Mouse (Mus musculus) CD4-positive naive resting alpha-beta T cell, adult 76 days (primary cell): ENCODE data around the gene Sap25. TPM values are rescaled to one million over a fixed set of nuclear protein-coding genes. Genes with fewer than 3 reads are reported as not detected.

Experiments
- total RNA-seq: library from RNA; stranded (reverse); gene quantifications from one replicate; pipeline ENCODE4 v1.2.4, GENCODE M21; 2023

Sap25 gene
- 81.4 TPM for total RNA-seq

DNA sequence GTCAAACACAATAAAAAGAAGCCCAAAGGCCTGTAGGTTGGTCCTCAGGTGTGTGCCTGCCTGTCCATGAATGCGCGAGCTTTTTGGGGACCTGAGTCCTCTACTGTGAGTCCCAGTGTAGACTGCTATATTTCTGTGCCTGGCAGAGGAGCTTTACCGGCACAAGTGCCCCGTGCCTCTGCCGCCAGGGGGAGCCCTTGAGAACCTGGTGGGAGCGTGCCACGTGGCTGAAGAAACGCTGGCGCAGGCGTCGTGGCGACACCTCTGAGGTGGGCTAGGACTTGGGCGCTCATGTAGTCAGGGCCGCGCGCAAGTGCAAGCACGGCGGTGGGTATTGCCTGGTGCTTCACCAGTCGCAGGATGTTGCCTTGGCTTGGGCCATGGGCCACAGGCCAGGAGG is at the start of gene Sap25:
TSS of gene Sap25 (plus strand) at position 281 of the 400 bp plus-strand sequence.

DNA sequence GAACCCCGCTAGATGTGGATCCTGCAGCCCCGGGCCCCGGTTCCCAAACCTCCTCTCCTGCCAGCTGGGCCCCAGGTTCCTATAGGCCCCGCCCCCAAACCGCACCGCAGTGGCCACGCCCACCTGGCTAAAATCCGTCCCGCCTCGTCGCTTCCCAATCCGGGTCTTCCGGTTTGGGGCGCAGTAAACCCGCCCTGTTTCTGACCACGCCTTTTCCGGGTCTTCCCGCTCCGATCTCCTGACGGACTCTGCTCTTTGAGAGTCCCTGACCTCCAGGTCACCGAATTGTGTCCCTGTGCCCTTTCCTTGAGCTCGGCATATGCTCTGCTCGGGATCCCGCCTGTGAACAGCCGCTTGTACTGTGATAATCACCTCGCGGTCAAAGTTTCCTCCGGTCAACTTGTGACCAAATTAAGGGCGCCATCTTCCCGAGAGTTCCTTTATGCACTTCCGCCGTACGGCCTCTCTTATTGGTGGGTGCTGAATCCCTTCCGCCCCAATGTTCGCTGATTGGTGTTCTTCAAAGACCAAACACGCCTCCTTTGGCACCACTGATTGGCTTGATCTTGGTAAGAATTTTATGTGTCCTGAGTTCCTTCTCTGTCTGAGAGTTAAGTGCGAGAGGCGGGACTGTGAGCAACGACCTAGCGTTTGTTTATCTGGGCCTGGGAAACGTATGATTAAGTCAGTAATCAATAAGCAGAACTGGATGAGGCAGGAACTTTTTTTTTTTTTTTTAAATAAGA is 40.3 kb upstream of the Sap25 start, which contains the start of gene Mospd3:
TSS of gene Mospd3 (minus strand) at position 440 of the 746 bp plus-strand sequence.

DNA sequence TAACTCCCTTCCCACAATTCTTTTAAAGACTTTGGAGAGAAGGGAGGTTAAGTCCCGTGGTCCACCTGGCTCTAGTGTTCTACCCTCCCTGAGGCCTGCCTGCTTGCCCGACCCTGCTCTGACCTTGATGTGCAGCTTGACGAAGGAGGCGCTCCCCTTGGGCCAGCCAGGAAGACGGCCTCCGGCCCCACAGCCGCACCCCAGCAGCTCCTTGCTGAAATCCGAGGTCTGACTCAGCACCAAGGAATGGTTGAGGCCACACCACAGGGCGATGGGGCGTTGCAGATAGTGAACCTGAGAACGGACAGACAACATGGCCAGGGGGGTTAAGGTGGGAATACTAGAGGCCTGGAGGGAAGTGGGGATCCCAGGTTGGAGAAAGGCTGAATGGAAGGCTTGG is 27.6 kb upstream of the Sap25 start, which contains the start of gene Pcolce:
TSS of gene Pcolce (minus strand) at position 235 of the 400 bp plus-strand sequence.

DNA sequence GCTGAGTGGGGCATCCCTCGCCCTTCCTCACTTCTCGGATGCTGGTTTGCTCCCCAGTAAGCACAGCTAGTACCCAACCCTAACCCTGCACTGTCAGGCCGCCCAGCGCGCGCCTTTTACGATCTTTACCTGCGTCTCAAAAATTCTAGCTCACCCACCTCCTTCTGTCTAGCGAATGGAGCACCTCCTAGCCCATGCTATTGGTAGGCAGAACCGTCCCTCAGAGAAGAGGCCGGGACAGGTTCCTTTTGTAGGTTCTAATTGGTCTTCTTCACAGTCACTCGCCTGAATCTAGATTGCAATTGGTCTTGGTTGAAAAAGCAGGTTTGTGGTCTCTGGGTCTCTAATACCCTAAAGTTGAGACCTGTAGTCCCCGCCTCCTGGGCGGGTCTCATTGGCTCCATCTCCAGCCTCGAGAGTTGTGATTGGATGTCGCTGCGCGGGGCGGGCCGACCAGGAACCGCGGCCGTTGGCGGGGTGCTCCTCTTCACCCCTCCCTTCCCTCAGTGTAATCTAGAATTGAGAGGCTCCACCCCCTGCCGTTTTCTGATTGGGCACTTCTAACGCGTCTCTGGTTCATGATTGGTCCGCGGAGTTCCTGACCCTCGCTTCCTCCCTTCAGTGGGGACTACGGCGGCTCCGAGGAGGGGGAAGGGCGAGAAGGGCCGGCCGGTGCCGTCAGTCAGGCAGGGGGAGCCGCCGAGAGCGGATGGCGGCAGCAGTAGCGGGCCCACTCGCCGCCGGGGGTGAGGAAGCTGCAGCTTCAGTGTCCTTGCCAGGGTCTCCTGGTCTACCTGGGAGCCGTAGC is 12.4 kb upstream of the Sap25 start, which contains the start of the genes Fbxo24, Lrch4 and Gm20605:
TSS of gene Fbxo24 (minus strand) at position 505 of the 808 bp plus-strand sequence.
TSS of gene Lrch4 (plus strand) at position 624 of the 808 bp plus-strand sequence.
TSS of gene Gm20605 (plus strand) at position 678 of the 808 bp plus-strand sequence.

DNA sequence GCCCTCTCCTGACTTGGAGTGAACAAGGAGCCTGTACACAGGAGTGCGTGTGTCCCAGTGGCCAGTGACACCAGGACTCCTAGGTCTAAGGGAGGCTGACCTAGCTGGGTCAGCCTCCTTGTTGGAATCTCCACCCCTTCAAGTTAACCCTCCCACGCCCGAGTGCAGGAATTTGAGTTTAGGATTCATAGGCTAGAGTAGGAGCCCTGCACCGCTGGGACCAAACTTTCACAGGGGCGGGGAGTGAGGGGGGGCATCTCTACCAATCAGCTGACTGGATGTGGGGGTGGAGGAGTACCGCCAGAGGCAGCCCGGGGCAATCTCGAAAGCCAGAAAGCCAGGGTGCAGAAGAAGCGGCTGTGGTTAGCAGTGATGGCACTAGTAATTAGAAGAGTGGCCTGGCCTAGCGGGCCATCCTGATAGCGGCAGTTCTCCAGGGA is 4.5 kb downstream of the Sap25 start, which contains the start of gene Irs3:
TSS of gene Irs3 (minus strand) at position 63 of the 440 bp plus-strand sequence.

DNA sequence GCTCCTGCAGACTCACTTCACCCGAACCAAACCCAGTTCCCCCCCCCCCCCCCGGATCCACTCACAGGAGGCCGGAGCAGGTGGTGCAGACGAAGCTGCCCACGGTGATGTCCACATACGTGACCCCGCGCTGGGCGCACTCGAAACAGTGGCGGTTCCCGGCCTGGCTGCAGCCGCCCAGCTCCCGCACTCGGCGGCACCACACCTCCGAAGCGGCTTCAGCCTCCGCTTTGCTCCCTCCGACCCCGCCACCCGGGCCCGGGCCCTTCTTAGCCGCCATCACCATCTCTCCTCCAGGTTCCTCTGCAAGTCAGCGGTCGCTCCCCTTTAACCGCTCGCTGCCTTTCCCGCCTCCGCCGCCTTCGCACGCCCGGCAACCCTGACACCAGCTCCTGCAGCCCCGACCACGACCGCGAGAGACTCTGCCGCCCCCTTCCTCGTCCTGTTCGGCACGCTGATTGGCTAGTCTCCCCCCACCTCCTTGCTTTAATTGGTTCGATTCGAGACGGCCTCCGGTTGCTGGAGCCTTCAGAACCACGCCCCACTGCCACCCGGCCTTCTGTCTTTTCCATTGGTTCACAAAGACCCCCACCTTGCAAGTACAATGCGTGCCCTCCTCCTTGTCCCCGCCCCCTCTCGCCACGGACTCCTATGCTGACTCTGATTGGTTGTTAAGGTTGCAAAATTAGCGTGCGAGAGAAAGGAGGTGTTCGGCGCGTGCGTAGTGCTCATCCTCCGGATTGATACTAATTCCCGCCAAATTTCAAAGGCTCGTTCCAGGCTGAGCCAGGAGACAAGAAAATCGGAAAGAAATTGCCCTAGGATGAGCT is 43.4 kb downstream of the Sap25 start, which contains the start of gene Agfg2:
TSS of gene Agfg2 (minus strand) at position 433 of the 830 bp plus-strand sequence.

Other genes with a start within 250 kb of the Sap25 start
- 0.35 TPM for gene Zan, start 164.3 kb upstream of the Sap25 start, total RNA-seq
- 27.2 TPM for gene Pop7, start 138.8 kb upstream of the Sap25 start, total RNA-seq
- 93.3 TPM for gene Gigyf1, start 122.8 kb upstream of the Sap25 start, total RNA-seq
- gene Epo, start 108.1 kb upstream of the Sap25 start, total RNA-seq = not detected
- gene Gnb2, start 107.8 kb upstream of the Sap25 start, total RNA-seq = 259 TPM
- gene Actl6b, start 87.8 kb upstream of the Sap25 start, total RNA-seq = not detected
- 0.59 TPM for gene Tfr2, start 71.5 kb upstream of the Sap25 start, total RNA-seq
- 28.5 TPM for gene Mospd3, start 40.3 kb upstream of the Sap25 start, total RNA-seq
- 1.2 TPM for gene Pcolce, start 27.6 kb upstream of the Sap25 start, total RNA-seq
- gene Fbxo24, start 12.3 kb upstream of the Sap25 start, total RNA-seq = not detected
- gene Lrch4, start 12.2 kb upstream of the Sap25 start, total RNA-seq = 185 TPM
- 55.1 TPM for gene Gm20605, start 12.2 kb upstream of the Sap25 start, total RNA-seq
- gene Irs3, start 4.4 kb downstream of the Sap25 start, total RNA-seq = not detected
- gene Agfg2, start 43.4 kb downstream of the Sap25 start, total RNA-seq = 23.5 TPM
- 2.0 TPM for gene Nyap1, start 100.3 kb downstream of the Sap25 start, total RNA-seq
- gene Tsc22d4, start 104.4 kb downstream of the Sap25 start, total RNA-seq = 183 TPM
- 18.2 TPM for gene Ppp1r35, start 137.5 kb downstream of the Sap25 start, total RNA-seq
- 212 TPM for gene Mepce, start 146.3 kb downstream of the Sap25 start, total RNA-seq
- gene Zcwpw1, start 146.5 kb downstream of the Sap25 start, total RNA-seq = 14.8 TPM
- gene Pilra, start 194.9 kb downstream of the Sap25 start, total RNA-seq = 6.1 TPM
- 4.0 TPM for gene Pilrb1, start 216.8 kb downstream of the Sap25 start, total RNA-seq
- gene Pilrb2, start 230.5 kb downstream of the Sap25 start, total RNA-seq = 3.1 TPM